Mouse (Mus musculus): ENCODE results near the gene Krtap6-2. TPM values are rescaled to one million over a fixed set of nuclear protein-coding genes. Genes with fewer than 3 reads are reported as not detected.

The Krtap6-2 gene
- polyA plus RNA-seq (2017; shearing (Covaris generic)): not detected

GRCm38 (mm10) chr16:89420011-89420410 lies at the start of gene Krtap6-2:
Gene Krtap6-2 (minus strand): TSS chr16:89420111.

GRCm38 (mm10) chr16:89403768-89404167 lies 16.1 kb downstream of the Krtap6-2 start, which contains the start of gene Krtap21-1:
Gene Krtap21-1 (minus strand): TSS chr16:89403868.

Other genes with a start within 250 kb of the Krtap6-2 start
- not detected for gene 1110057P08Rik, start 245.4 kb downstream of the Krtap6-2 start, polyA plus RNA-seq (2017; shearing (Covaris generic))
- gene Krtap20-2, start 214.2 kb downstream of the Krtap6-2 start, polyA plus RNA-seq (2017; shearing (Covaris generic)): not detected
- gene Krtap21-1, start 16.2 kb downstream of the Krtap6-2 start, polyA plus RNA-seq (2017; shearing (Covaris generic)): under 1 TPM in 1 of 2 experiments, not detected in 1; 0.45 TPM
- gene Krtap8-1, start 67.8 kb upstream of the Krtap6-2 start, polyA plus RNA-seq (2017; shearing (Covaris generic)): not detected
- not detected for gene Krtap7-1, start 88.2 kb upstream of the Krtap6-2 start, polyA plus RNA-seq (2017; shearing (Covaris generic))
- not detected for gene Krtap11-1, start 151.1 kb upstream of the Krtap6-2 start, polyA plus RNA-seq (2017; shearing (Covaris generic))

Measured in inflammation-experienced regulatory T-cells (primary cell).